Mouse (Mus musculus) T-helper 17 cell (primary cell): ENCODE results near the gene Fanca.

ENCODE experiments used
- in situ Hi-C, 2 experiments: fragments of 300-600 bp; cut with MboI, MseI; formaldehyde crosslinking; loops; 1 replicate in 1 of 2; 2 replicates in 1 of 2; pipeline ENCODE4 v1.15.1; 2025; ENCODE audit warnings: high pct_unique_total_duplicates in 2 of 2

Gene Fanca

GRCm38 (mm10) chr8:123318467-123318911 is at the start of gene Fanca:
TSS of gene Fanca (minus strand) at chr8:123318576.
- in situ Hi-C loops: loop anchor here in 1 of 2 experiments (5.0 kb wide), 1 partner anchor 86 kb away; no protein-coding TSS in a partner anchor

DNA sequence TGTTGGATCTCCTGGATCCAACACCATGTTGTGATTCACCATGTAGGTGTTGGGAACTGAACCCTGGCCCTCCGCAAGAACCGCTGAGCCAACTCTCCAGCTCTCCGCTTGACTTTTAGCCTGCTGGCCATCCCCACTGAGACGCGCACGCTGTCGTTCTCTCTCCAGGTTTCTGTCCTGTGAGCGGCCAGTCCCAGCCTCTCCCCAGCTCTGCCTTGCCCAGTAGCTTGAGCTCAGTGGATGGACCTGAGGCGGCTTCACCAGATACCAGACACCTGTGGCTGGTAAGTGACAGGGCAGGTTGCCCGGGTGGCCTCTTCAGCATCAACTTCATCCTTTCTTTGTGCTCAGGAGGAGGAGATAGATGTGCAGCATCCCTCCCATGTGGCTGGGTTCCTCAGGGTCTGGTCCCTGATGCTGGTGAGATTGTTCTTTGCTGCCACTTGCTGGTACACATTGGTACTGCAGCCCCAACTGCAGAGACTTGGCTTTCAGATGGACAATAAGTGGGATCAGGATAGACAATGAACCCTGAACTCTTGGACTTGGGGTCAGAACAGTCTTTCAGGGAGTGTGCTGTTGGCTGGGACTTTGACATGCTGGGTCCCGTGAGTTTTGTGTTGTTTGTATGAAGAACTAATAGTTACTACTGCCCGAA is 42.8 kb upstream of the Fanca start:
- in situ Hi-C loops: no loop called here

- in situ Hi-C loops: no loop called here
Measured at GRCm38 (mm10) chr8:123353216-123353615, 34.8 kb upstream of the Fanca start.

DNA sequence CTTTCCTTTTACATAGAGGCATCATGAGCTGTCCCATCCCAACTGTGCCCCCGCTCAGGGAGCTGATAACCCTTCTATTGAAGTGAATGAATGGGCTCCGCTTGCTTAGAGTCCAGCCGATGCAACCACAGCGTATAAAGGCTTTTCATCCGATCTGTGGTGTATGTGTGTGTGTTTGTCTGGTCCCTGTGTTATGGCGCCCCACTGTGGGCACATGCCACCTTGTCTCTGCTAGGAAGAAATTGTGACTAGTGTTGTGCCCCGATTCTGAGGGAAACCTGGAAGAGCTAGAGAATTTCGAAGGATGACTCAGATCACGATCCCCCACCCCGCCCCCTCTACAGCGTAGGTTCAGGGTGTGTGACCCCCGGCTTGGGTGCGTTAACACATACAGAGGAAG is 34.4 kb upstream of the Fanca start:
- in situ Hi-C loops: no loop called here

DNA sequence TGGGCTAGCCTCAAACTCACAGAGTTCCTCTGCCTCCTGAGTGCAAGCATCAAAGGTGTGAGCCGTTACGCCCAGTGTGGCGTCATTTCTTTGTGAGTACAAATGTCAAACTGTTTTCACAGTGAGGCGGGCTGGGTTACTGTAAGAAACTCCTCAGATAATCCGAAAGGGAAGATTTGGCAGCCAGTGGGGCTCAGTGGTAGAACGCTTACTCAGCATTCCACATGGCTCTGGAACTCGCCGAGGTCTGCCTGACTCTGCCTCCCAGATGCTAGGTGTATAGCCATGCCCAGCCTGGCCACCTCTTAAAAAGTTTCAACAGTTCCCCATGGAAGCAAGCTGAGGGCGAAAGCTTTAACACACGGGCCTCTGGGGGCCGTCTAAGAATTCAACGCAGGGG is 33.7 kb upstream of the Fanca start:
- in situ Hi-C loops: no loop called here

GRCm38 (mm10) chr8:123349073-123349472 is 30.7 kb upstream of the Fanca start:
- in situ Hi-C loops: no loop called here

GRCm38 (mm10) chr8:123348237-123348843 is 30.0 kb upstream of the Fanca start:
- in situ Hi-C loops: no loop called here

- in situ Hi-C loops: no loop called here
Measured at GRCm38 (mm10) chr8:123347293-123347692, 28.9 kb upstream of the Fanca start.

DNA sequence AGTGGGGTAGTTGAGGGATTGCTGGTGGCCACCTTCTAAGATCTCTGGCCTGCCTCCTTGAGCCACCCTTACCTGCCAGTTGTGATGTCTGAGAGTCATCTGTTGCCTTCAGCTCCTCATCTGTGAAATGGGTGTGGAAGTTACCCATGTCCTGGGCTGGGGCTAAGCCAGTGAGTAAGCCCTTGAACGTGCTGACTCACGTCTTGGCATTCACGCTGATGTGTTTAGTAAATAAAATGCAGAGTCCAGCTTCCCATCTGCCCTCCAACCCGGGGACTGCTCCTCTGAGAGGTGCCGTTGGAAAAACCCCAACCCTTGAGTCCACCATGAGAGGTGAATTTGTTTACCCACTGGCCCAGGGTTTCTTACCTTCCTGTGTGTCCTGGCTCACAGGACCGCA is 27.5 kb upstream of the Fanca start:
- in situ Hi-C loops: no loop called here

- in situ Hi-C loops: no loop called here
Measured at GRCm38 (mm10) chr8:123345135-123345534, 26.8 kb upstream of the Fanca start.

- in situ Hi-C loops: no loop called here
Measured at GRCm38 (mm10) chr8:123343422-123343821, 25.0 kb upstream of the Fanca start.

GRCm38 (mm10) chr8:123342911-123343310 is 24.5 kb upstream of the Fanca start:
- in situ Hi-C loops: no loop called here

- in situ Hi-C loops: no loop called here
Measured at GRCm38 (mm10) chr8:123342253-123342652, 23.9 kb upstream of the Fanca start.

DNA sequence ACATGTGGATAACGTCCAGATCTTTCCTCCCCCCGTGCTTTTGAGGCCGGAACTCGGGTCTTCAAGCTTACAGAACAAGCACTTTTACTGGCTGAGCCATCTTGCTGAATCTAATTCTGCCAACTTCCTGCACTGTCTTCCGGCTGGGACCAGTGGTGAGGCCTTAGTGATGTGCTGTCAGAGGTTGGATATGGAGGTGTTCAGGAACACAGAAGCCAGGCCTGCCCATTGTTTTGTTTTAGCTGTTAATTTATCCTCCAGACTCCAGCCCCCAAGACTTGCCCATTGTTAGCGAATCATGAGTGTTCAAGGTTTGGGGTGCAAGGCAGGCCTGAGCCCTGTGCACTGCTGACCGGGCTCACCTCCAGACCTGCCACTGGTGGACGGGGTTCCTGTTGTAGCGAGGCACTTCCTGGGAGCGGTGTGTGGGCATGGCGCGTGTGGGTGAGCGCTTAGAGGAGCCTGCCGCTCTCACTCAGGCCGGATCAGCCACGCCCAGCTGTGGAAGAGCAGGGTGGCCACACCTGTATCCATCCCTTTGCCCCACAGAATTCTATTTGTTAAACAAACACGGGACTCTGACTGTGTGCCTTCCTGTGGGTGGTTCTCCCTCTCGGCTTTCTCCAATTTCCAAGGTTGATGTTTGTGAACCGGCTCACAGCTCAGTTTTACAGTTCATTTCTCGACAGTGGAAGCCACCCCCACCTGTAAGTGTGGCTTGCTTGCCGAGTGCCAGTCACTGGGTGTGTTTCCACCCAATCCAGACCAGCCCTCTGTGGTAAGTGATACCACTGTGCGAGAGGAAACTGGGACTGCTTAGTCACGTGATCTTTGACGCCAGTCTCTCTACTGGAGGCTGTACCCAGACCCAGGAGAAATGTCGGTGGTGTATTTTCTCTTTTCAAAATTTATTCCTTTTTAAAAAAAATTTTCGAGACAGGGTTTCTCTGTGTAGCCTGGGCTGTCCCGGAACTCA is 23.0 kb upstream of the Fanca start:
- in situ Hi-C loops: no loop called here

GRCm38 (mm10) chr8:123340071-123340470 is 21.7 kb upstream of the Fanca start:
- in situ Hi-C loops: no loop called here

DNA sequence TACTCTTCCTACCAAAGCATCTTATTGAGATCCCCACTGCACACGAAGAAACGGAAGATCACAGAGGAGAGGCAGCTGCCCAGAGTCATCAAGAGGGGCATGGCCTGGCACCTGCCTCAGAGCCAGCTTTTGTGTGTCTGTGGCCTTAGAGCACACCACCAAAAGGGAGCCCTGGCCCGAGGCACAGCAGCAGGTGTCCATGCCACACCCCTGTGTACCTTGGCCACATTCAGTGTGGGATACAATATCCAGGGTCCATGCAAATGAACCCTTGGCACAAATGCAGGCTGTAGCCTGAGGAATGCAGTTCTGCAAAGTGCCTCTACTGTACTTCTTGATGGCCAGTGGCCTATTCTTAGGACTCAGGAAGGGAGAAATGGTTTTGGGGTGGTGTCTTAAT is 19.1 kb upstream of the Fanca start:
- in situ Hi-C loops: no loop called here

- in situ Hi-C loops: no loop called here
Measured at GRCm38 (mm10) chr8:123334467-123334866, 16.1 kb upstream of the Fanca start.

- in situ Hi-C loops: no loop called here
Measured at GRCm38 (mm10) chr8:123333864-123334263, 15.5 kb upstream of the Fanca start.

- in situ Hi-C loops: no loop called here
Measured at GRCm38 (mm10) chr8:123333091-123333587, 14.8 kb upstream of the Fanca start.

GRCm38 (mm10) chr8:123332262-123333090 is 14.1 kb upstream of the Fanca start, which contains the start of gene Spire2:
TSS of gene Spire2 (plus strand) at chr8:123332713.
- in situ Hi-C loops: no loop called here

- in situ Hi-C loops: no loop called here
Measured at GRCm38 (mm10) chr8:123331810-123332209, 13.4 kb upstream of the Fanca start.
